Mouse (Mus musculus) thymus, postnatal 4 days (tissue): ENCODE measurements around the gene Ccdc189.

Experiments
- DNase-seq: peaks from one replicate; pipeline ENCODE4 v3.0.0; 2021

The Ccdc189 gene

DNA sequence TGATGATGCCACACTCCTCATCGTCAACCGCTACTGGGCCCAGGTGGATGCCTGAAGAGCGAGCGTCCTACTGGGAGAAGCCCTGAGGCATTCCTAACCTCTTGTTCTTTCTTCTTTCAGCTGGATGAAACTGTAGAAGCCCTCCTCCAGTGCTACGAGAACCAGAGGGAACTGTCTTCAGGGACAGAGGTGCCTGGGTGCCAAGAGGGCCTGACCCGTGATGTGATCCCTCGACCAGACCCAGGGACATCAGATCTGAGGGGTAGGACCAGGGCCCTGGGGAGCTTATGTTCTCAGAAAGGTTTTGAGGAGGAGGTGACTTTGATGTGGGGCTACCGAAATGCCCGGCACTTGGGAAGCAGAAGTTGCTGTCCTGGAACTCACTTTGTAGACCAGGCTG is 1.2 kb upstream of the Ccdc189 start:
- no peak for DNase-seq

DNA sequence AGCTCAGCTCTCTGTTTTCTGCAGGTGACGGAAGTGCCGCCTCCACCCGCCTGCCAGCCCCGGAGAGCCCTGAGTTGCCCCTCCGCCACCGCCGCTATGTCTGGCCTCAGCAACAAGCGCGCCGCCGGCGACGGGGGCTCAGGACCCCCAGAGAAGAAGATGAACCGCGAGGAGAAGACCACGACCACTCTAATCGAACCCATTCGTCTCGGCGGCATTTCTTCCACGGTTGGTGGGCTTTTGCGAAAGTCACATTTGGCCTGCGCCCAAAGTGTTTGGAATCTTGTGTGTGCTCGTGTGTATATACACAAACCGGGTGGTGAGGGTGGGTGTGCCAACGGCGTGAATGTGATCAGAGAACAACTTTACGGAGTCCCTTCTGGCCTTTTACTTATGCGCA is 506 bp upstream of the Ccdc189 start:
- no peak for DNase-seq

- no peak for DNase-seq
Measured at GRCm38 (mm10) chr7:127587196-127587595, 1.2 kb downstream of the Ccdc189 start.

DNA sequence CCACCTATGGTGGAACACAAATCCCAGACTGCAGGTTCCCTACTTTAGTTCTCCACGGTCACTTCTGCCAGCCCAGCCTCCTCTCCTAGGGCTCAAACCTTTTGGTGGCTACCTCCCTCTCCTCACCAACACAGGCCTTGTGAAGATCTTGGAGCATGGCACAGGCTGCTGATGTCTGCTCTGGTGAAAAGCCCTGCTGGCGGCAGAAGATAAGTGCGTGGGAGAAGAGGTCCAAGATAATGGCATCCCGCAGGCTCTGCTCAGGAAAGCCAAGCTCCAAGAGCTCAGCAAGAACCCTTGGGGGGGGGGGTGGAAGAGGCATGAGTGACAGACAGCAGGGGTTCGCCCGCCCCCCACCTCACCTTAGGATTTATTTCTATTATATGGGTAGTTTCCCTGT is 2.2 kb downstream of the Ccdc189 start:
- no peak for DNase-seq

GRCm38 (mm10) chr7:127585031-127585430 is 3.4 kb downstream of the Ccdc189 start:
- no peak for DNase-seq

DNA sequence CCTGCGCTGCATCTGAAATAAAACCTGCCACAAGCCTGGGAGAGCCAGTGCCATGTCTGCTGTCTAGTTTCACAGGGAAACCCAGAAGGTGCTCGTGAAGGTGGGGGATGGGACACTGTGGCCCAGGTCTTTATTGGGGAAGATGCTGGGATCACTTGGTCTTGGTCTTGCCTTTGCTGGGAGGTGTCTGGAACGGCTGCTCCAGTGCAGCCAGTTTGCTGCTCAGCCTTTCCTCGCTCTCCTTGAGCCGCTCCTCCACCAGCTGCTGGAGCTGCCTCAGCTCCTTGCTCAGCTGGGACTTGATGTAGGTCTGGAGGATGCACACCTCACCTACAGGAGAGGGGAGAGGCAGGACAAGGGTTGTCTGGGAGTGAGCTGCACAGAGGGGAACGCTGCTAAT is 5.1 kb downstream of the Ccdc189 start:
- no peak for DNase-seq

DNA sequence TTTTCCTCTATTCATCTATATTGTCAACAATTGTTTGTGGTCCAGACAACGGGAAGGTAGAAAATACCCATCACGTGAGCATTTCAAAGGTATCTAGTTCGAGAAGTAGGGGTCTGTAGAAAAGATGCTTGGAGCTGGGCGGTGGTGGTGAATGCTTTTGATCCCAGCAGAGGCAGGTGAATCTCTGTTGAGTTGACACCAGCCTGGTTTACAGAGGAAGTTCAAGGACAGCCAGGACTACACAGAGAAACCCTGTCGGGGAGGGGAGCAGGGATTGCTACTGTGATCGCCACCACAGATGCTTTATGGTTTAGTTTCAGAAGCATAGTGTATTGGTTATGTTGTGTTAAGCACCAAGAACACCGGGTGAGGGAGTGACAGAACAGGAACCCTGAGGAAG is 14.3 kb downstream of the Ccdc189 start:
- DNase-seq, result peak; percentile 15

GRCm38 (mm10) chr7:127573503-127574008 is 14.8 kb downstream of the Ccdc189 start:
- no peak for DNase-seq

- DNase-seq, result peak; percentile 84
Measured at GRCm38 (mm10) chr7:127572895-127573471, 15.4 kb downstream of the Ccdc189 start, which contains the start of gene Phkg2. Gene Phkg2, plus strand, starts transcription at chr7:127573340.

DNA sequence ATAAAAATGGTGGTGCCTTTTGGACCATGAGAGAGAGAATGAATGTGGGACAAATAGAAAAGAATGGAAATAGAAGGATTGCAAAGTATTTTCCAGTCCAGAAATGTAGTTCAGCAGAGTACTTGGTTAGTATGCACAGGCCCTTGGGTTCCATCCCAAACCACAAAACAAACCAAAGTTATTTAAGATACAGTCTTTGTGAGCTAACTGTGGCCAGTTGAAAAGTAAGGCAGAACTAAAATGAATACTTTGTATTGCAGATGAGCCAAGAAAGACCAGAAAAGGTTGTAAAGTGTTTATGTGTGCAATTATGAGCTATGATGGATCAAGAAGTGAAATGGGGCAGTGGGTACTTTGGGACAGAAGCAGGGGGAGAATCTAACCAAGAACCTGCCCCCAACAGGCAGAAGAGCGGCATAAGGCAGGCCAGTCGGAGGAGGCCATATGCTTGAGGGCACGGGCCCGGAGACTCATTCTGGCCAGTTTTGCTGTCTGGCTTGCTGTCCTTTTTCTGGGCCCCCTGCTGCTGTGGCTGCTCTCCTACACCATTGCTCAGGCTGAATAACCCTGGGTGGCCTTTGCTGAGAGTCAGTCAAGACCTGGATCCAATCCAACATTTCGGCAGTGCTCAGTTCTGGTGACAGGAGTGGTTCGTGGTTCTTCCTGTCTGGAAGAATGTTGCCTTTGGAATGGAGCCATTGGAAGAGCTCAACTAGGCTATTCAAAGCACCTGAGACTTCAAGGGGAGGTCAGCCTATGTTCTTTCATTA is 23.8 kb downstream of the Ccdc189 start:
- no peak for DNase-seq

DNA sequence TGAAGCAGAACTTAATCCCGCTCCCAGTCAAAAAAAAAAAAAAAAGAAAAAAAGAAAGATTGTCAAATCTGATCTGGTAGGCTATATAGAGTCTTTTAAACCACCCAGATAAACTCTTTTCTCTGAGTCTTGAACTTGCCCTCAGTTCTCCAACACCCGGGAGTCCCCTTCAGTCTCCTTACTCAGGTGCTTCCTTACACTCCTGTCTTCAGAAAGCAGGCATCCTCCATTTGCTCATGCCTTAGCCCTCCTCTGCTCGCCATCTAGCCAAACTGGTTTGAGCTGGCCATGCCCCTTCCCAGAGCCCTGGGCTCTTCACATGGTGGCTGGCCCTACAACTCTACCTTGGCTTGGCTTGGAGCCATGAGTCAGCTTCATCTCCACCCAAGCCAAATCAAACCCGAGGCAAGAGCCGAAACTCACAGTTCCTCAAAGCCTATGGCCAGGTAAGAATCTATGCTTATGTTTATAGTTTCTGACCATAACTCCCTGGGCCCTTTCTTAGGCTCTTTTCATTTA is 27.0 kb downstream of the Ccdc189 start, which contains the start of gene Tmem265:
Gene Tmem265 (plus strand): TSS at position 51 of the 519 bp plus-strand sequence.
- no peak for DNase-seq

DNA sequence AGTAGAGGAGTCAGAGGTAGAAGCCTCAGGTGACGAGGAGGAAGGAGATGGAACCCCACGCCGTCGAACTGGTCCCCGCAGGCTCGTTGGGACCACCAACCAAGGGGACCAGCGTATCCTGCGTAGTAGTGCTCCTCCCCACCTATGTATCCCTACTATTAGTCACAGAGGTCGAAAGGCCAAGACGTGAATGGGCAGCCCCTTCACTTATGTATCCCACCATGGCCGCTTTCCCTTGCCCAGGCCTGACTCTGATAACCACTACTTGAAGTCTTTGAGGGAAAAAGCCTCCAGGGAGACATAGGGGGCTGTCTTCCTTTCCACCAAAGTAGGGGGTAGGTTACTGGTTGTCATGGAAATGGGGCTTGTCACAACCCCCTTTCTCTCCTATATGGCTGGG is 27.8 kb downstream of the Ccdc189 start:
- no peak for DNase-seq

DNA sequence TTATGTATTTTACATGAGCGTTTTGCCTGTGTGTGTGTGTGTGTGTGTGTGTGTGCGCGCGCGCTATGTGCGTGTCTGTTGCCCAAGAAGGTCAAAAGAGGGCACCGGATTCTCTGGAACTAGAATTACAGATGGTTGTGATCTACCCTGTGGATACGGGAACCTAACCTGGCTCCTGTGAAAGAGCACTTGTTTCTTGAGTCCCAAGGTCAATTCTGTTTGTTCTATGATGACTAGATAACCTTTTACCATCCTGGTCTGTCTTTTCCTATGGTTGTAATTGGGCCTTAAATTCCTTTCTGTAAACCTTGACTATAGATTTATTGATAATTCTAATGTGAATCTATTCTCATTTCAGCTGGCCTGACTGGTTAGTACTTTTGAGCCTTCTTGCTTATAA is 36.8 kb downstream of the Ccdc189 start:
- no peak for DNase-seq

DNA sequence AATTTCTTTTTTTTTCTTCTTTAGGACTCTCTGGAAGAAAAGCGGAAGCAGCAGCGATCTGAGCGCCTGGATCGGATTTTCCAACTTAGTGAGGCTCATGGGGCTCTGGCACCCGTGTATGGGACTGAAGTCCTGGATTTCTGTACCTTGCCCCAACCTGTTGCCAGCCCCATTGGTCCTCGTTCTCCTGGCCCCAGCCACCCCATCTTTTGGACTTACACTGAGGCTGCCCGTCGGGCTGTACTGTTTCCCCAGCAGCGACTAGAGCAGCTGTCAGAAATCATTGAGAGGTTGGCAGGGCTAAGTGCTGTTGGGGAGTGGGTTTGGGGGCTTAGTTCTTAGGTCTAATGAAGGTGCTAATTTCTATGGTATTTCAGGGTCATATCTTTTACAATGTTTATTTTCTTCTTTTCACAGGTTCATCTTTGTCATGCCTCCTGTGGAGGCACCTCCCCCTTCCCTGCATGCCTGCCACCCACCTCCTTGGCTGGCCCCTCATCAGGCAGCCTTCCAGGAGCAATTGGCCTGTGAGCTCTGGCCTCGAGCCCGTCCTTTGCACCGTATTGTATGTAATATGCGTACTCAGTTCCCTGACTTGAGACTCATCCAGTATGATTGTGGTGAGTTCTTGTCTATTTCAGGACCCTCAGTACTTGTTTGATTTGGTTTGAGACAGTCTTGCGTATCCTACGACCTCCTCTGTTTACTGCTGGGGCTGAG is 39.1 kb downstream of the Ccdc189 start:
- no peak for DNase-seq

- DNase-seq, result no peak
Measured at GRCm38 (mm10) chr7:127541671-127542070, 46.7 kb downstream of the Ccdc189 start.
